In the genomic region with DNA sequence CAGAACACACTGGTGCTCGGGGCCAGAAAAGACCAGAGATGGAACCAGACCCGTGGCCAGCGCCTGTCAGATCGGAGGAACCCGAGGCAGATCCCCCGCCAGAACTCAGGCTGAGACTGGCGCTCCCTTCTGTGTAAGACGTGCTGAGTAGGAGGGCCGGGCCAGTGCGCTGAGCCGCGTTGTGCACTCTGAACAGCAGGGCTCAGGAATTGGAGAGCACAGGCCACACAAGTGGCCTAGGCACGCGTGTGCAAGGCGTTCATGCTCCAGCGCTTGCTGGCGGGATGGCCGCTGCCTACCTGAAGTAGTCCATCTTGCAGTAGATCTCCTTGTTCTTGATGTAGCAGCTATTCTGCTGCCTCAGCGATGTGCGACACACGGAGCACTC, we compare ENCODE assay signal across 9 mouse cellular contexts. TPM values are rescaled to one million over a fixed set of nuclear protein-coding genes. Genes with fewer than 3 reads are reported as not detected.
DNase-seq lines count a peak whose midpoint lies in the region; ATAC-seq lines count a peak whose summit lies in the region.
"Had no signal": no experiment of that assay in that cellular context is flagged by ENCODE, and none has a peak within 500 bp of the region (broad histone marks: within the 10 kb centered on the region; RNA-seq: fewer than 3 reads in every experiment).

No protein-coding gene starts in this region.

- peak overlapping the region; percentile 12; the same call in 1 of the 2 replicates for H3K4me2 ChIP-seq in liver, embryonic 13.5 days

- intact Hi-C loops in heart, postnatal 10 days (cut with DNase I), result loop anchor here (5.0 to 10.0 kb wide), 3 partner anchors 90 to 172 kb away; no protein-coding TSS in a partner anchor

- WGBS in liver, embryonic 13.5 days (ENCODE audit: insufficient replicate concordance), result 5% methylated on average over 21 of the region's 21 CpGs

- H3K9me3 ChIP-seq in liver, embryonic 13.5 days (replicated peaks), result no peaks in the 10 kb centered on the region

- H3K27ac ChIP-seq in liver, embryonic 13.5 days, result no peak overlapping the region

- H3K36me3 ChIP-seq in liver, embryonic 13.5 days, result no peaks in the 10 kb centered on the region
- no peaks in the 10 kb centered on the region for H3K36me3 ChIP-seq in splenic B cell, adult 2 months (ENCODE audit: control insufficient read depth, insufficient read depth, low read length, poor library complexity, severe bottlenecking)

- H3K9ac ChIP-seq in liver, embryonic 13.5 days, result no peak overlapping the region

- peak overlapping the region; percentile 12; the same call in 1 of the 2 replicates for H3K4me3 ChIP-seq in liver, embryonic 13.5 days (replicated peaks)
- H3K4me3 ChIP-seq: myocyte had no signal

- ATAC-seq in CD4-positive, CD25-positive, alpha-beta regulatory T cell, adult 4 months, result peak; percentile 34
- ATAC-seq in liver, embryonic 13.5 days (ENCODE audit: low read depth), result no peak

- peaks cover 16% of the 10 kb centered on the region for H3K4me1 ChIP-seq in liver, embryonic 13.5 days (replicated peaks)

- peaks cover 100% of the 10 kb centered on the region for H3K27me3 ChIP-seq in liver, embryonic 13.5 days
- H3K27me3 ChIP-seq in splenic B cell, adult 2 months (ENCODE audit: control insufficient read depth, insufficient read depth, low read length, poor library complexity, severe bottlenecking), result no peaks in the 10 kb centered on the region

- DNase-seq in T-cell, adult 2 months (ENCODE audit: low spot score), result peak; percentile 9
- DNase-seq in heart, postnatal 10 days, result peak; percentile 28 to 34
- DNase-seq in liver, embryonic 13.5 days, result no peak
- DNase-seq in splenic B cell, adult 2 months (ENCODE audit: low read depth, low spot score), result peak; percentile 18
- no peak for DNase-seq in c-Kit-positive CD71-positive TER-119-positive erythroid progenitor cells, embryonic 14.5 days (ENCODE audit: low spot score)
- DNase-seq in layer of hippocampus, postnatal 36 days, result no peak
- DNase-seq in cerebellum, adult 9-10 months, result no peak

RNA-seq across cellular contexts. Expression of a gene that starts 2.7 kb away (rescaled TPM):
- not detected for polyA plus RNA-seq in CD4-positive, CD25-positive, alpha-beta regulatory T cell, adult 4 months (2017; shearing (Covaris generic))
- 10 to 100 TPM; 10.1 to 10.3 TPM for total RNA-seq in heart, postnatal 10 days (2021)
- 0.16 and 0.19 TPM in 2 replicates for polyA plus RNA-seq in liver, embryonic 13.5 days (2015; fragmentation: Nextera tagmentation; extraction: Ambion mirVana)
- total RNA-seq in layer of hippocampus, postnatal 36 days (2021), result 10 to 100 TPM; 16.3 to 17.3 TPM

RNA-seq across cellular contexts. Expression of a gene that starts 33.6 kb away (rescaled TPM):
- polyA plus RNA-seq in CD4-positive, CD25-positive, alpha-beta regulatory T cell, adult 4 months (2017; shearing (Covaris generic)), result 10 to 100 TPM; 11.5 to 14.9 TPM
- total RNA-seq in heart, postnatal 10 days (2021), result 10 to 100 TPM; 40.2 to 40.6 TPM
- polyA plus RNA-seq in liver, embryonic 13.5 days (2015; fragmentation: Nextera tagmentation; extraction: Ambion mirVana), result 21.5 and 22.8 TPM in 2 replicates
- 10 to 100 TPM; 14.7 to 14.9 TPM for total RNA-seq in layer of hippocampus, postnatal 36 days (2021)

RNA-seq across cellular contexts. Expression of a gene that starts 34.0 kb away (rescaled TPM):
- 10 to 100 TPM; 50.5 to 61.5 TPM for polyA plus RNA-seq in CD4-positive, CD25-positive, alpha-beta regulatory T cell, adult 4 months (2017; shearing (Covaris generic))
- total RNA-seq in heart, postnatal 10 days (2021), result 10 to 100 TPM; 41.7 TPM
- 23.6 and 27.2 TPM in 2 replicates for polyA plus RNA-seq in liver, embryonic 13.5 days (2015; fragmentation: Nextera tagmentation; extraction: Ambion mirVana)
- total RNA-seq in layer of hippocampus, postnatal 36 days (2021), result 10 to 100 TPM; 50.6 to 53.2 TPM

RNA-seq across cellular contexts. Expression of a gene that starts 53.3 kb away (rescaled TPM):
- not detected for polyA plus RNA-seq in CD4-positive, CD25-positive, alpha-beta regulatory T cell, adult 4 months (2017; shearing (Covaris generic))
- total RNA-seq in heart, postnatal 10 days (2021), result not detected
- polyA plus RNA-seq in liver, embryonic 13.5 days (2015; fragmentation: Nextera tagmentation; extraction: Ambion mirVana), result not detected in 2 replicates
- total RNA-seq in layer of hippocampus, postnatal 36 days (2021), result 1 to 10 TPM; 1.3 to 1.7 TPM

RNA-seq across cellular contexts. Expression of a gene that starts 53.3 kb away (rescaled TPM):
- polyA plus RNA-seq in CD4-positive, CD25-positive, alpha-beta regulatory T cell, adult 4 months (2017; shearing (Covaris generic)), result 100 to 1,000 TPM; 177 to 185 TPM
- total RNA-seq in heart, postnatal 10 days (2021), result 100 to 1,000 TPM; 550 to 581 TPM
- 152 and 156 TPM in 2 replicates for polyA plus RNA-seq in liver, embryonic 13.5 days (2015; fragmentation: Nextera tagmentation; extraction: Ambion mirVana)
- 100 to 1,000 TPM; 174 to 197 TPM for total RNA-seq in layer of hippocampus, postnatal 36 days (2021)

Comparison
In these comparisons a context has a peak if more than half of its experiments do, and no peak if none do; other contexts are left out.
1. DNase-seq: peak in T-cell, adult 2 months (single experiment), heart, postnatal 10 days (2 of 2) and splenic B cell, adult 2 months (single experiment); none in liver, embryonic 13.5 days (single experiment), c-Kit-positive CD71-positive TER-119-positive erythroid progenitor cells, embryonic 14.5 days (single experiment), layer of hippocampus, postnatal 36 days (0 of 2) and cerebellum, adult 9-10 months (single experiment).